Mouse (Mus musculus) kidney, postnatal 36 days (tissue): ENCODE results near the gene Ppp2ca.
A peak's percentile ranks its signal among the peaks of the same experiment; 100 is the strongest.

Experiments
- DNase-seq, 2 experiments: peaks; one replicate each; pipeline ENCODE4 v3.0.0; 2021 to 2022; ENCODE audit warnings: mixed read lengths in 2 of 2

The Ppp2ca gene

DNA sequence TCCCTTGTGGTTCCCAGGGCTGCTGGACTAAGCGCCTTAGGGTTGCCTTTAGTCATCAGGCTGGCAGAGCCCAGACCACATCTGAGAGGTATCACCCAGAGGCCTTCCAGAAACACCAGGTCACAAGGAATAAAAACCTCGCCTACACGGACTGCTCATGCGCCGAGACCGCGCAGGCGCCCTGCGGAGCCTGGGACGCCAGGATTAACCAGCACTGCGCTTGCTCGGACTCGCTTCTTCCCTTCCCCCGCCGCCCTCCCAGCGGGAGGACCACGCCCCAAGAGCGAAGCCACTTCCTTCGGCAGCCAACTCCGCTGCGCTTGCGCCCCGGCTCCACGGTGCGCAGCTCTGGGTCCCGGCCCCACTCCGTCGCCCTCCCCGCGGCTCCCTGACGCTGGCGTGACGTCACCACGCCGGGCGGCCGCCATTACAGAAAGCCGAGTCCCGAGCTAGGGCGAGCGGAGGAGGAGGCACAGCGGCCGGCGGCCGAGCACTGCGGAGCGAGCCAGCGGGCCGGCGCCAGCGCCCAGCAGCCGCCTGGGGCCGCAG is at the start of gene Ppp2ca:
Gene Ppp2ca (plus strand): TSS at position 284 of the 549 bp plus-strand sequence.
- DNase-seq, result peak; percentile 98 to 99

DNA sequence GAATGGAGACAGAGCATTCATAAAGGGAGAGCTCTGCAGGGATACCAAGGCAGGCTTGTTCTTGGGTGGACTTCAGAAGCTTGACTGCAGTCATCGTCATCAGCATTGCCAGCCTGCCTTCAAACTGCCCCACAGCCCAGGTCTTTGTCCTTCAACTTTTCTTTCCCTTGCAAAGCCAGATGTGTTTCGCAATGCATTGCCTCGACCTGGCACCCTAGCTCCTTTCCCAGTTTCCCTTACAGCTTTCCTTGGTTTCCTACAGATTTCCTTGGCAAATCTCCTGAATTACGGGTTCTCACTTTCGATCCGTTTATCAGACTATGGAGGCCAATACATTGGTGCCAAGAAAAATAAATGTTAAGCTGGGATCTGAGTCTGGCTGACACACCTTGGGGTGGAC is 45.1 kb upstream of the Ppp2ca start:
- no peak for DNase-seq

DNA sequence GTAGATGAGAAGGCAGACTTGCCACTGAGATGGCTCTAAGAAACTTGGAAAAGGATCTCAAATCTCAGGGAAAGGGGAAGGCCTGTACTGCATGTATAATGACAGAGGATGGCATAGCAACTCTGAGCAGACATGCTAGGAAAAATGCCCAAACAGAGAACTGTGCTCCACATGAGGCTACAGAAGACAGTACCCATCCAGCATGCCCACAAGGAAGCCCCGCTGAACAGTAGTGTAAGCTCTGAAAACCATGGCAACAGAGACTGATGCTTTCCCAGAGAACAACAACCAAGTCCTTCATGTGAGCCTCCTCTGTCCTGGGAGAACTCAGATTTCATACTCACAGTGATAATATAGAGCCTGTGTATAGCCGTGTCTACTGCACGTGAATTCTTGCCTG is 43.8 kb upstream of the Ppp2ca start:
- DNase-seq, result no peak

DNA sequence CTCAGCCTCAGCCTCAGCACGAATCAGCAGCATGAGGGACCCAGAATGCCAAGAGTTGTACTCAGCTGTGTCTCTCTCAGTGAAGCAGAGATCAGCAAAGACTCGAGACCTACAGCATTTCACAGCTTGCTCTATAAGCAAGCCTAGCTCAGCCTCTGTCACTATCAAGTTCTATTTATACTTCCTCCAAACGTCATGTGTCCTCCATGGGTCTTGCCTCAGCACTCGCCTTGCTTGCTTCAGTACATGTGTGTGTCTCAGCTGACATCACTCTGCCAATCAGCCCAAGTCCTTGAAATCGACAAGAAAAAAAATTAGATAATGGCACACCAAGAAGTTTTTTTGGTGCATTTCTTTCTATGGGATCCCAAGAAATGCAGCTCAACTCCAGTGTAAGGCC is 42.3 kb upstream of the Ppp2ca start:
- no peak for DNase-seq

DNA sequence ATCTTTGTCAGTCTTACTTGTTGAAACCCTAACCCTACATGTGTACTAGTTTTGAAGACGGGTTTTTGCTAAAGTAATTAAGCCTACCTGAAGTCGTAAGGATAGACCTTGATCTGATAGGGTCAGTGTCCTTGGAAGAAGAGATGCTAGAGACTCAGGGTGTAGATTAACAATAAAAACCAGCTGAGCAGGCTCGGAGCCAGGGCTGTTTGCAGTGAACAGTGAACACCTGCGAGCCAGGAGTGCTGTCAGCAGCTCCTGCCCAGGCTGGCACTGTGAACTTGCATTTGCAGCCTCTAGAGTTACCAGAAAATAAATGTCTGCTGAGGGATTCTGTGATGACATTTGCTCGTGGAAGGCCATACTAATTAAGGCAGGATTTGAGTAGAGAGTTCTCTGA is 39.5 kb upstream of the Ppp2ca start:
- DNase-seq, result peak; percentile 14 to 60

DNA sequence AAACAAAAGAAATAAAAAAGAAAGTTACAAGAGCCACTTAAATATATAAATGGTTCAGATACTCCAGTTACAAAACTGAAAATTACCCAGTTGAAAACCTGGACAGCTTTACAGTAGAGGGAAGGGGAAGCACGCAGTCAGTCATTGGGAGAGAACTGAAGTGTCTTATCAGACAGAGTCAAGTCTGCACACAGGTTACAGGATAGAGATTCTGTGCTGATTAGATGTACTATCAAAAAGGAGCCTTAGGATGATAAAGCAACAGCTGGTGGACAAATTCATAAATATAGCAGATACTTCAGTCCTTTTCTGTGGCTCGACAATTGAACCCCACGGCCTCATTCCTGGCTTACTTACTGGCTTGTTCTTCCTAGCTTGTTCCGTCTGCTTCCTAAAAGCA is 38.2 kb upstream of the Ppp2ca start:
- no peak for DNase-seq

DNA sequence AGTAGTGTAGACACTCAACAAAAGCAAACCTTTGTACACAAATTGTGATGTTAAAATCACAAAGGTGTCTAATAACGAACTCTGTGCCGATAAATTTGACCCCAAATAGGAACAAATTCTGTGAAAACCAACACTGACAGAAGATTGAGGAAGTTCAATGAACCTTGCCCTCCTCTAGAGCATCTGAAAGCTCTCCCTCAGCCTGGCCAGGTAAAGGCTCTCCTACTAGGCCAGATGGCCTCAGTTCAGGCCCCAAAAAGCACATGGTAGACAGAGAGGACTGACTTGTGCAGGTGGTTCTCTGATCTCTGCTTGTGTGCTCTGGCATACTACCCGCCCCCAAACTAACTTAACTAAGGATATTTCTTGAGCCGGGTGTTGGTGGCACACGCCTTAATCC is 36.1 kb upstream of the Ppp2ca start:
- no peak for DNase-seq

DNA sequence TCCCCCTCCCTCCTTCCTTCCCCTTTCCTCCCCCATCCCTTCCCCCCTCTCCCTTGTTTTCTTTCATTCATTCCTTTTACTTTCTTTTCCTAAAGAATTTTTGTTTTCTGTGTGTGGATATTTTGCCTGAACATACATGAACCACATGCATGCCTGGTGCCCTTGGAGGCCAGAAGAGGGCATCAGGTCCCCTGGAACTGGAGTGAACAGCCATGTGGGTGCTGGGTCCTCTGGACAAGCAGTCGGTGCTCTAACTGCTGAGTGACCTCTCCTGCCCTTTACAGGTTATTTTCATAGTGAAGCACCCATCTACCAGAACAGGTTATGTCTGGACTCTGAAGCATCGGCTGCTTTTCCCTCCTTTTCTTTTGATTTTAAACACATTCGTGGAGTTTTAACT is 34.1 kb upstream of the Ppp2ca start:
- peak; percentile 11 to 37 for DNase-seq

DNA sequence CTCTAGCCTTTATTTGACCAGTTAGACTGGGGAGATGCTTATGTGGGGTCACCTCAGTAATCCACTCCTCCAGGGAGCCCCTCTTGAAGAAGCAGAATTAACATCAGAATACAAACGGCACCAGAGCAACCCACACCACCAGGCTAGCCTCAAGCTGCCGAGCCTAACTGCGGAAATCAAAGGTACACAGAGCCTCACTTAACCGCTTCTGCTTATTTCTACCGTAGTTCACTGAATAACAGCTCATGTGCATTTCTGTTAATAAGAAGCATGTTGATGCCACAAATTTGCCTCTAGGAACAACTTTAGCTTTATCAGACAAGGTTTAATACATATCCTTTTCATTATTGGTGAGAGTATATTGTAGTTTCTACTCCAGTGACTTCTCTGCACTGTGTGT is 32.6 kb upstream of the Ppp2ca start:
- DNase-seq, result no peak

DNA sequence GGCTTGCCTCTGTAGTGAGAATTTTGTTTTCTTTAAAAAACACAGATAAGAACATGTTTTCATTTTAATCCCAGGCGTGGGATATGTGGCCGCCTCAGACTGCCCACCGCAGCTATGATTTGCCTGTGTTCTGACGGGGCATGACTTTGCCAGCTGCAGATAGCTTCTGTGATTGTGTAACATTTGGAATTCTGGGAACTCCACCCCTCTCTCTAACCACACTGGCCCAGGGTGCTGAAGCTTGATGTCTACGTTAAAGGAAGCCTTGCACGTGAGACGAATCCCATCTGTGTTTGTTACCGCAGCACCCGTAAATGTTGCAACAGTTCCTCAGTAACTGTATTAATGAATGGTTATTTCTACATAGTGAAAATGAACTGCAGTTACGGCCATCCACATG is 26.7 kb upstream of the Ppp2ca start:
- DNase-seq, result no peak

DNA sequence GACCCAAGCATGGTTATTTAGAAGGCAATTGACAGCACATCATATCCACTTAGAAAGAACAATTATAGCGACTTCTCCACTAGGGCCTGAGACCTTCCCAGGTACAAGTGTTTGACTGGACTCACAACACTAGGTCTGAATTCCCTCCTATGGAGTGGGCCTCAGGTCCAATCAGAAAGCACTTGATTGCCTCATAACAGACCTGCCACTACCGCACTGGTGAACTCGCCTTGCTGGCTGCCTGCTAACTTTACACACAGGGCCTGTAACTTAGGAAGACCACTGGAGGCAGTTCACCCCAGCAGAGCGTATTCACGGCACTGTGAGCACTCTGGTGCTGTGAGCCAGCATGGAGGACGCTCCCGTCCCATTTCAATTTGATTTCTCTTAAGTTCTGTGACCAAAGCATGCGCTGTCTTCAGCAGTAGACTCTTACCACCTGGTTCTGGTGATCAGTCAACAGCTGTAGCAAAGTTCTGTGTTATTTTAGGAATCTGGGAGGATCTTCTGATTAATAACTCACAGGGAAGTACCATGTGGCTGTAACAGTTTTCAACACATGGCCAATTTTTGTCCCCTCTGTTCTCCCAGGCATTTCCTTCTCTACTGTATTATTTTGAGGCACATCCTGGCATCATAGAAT is 24.8 kb upstream of the Ppp2ca start:
- no peak for DNase-seq

DNA sequence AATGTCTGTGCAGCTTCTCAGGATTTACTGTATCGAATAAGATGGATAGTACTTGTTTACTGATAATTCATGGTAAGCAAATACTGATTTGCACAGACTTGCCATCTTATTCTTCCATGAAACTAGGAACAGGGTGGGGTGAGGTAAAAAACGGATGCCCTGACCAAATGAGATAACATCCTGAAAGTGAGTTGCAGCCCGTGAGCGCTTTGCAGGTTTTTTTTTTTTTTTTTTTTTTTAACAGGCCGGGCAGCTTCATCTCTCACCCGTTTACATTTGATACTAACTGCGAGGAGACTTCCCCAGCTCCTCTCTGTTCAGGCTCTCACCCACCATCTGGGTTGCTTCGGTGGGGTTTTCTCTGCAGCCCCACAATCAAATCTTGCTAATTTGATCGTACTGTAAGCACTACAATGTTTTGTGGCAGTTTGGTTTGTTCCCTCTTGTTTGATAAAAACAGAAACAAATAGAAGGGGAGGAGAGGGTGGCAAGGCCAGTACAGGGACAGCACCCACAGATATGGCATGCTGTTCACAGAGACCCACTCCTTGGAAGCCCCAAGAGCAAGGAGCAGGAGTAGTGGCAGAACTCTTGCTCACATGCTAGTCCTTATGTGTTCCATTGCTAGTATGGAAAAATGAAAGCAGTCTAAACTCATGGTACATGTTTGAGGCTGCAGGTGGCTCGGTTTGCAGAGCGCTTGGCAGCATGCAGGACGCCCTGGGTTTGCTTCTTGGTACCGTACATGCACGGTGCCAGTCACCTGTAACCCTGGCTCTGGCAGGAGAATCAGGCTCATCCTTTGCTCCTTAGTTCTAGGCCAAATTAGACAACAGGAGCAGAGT is 23.6 kb upstream of the Ppp2ca start:
- no peak for DNase-seq

DNA sequence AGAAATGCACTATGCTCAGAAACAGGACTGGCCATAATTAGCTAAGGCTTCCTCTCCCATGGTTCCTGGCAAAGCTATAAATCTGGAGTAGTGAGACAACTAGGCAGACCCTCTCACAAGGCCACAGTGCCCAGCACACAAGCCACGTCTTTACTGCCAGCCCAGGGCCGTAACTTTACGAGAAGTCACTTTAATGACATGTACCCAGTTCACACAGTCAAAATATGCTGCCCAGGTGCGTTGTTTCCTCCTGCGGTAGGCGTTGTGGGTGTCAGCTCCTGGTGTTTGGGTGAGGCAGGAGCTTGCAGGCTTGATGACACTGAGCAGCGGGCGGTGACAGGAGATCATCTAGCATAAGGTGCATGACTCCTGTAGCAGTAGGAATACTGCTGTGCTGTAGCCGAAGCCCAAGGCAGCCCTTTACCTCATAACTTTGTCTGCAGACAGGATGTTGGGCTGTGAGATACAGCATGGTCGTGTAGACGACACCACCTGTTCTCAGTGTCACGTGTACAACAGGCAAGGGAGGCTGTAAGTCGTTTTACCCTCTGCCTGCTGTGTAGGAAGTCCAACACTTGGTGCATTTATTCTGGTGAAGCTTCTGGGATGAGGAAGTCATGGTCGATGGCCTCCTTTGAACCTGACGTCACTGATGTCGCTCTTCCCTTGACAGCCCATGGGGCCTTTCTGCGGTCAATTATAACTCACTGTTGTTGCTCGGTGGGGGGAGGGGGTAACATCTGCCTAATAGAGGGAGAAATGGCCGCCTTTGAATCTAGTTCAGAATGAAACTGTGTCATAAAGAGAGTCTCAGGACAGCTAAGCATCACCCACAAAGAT is 22.5 kb upstream of the Ppp2ca start:
- no peak for DNase-seq

DNA sequence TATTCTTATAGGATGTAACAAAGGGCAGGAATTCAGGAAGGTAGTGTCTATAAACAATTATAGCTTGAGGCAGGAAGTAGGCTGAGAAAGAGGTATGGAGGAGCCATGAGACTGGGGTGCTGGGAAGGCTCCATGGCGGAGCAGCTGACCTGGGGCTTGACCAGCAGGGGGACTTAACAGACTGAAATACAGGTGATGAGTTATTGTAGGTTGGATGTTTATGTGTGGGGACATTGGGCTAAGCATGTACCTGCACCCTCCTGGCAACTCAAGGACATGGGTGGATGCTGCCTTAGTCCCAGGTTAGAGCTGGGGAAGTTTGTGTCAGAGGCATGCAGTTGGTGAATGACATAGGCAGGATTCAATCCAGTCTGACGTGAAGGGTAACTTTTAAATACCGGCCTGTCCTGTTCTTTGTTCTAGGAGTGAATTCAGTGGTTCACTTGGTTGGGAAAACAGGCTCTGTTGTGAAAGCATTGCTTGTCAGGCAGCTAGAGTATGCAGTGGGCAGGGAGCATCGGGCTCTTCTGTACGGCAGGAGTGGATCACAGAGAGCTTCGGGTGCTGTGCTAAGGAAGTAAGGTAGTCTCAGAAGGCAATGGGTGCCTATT is 21.6 kb upstream of the Ppp2ca start:
- no peak for DNase-seq

DNA sequence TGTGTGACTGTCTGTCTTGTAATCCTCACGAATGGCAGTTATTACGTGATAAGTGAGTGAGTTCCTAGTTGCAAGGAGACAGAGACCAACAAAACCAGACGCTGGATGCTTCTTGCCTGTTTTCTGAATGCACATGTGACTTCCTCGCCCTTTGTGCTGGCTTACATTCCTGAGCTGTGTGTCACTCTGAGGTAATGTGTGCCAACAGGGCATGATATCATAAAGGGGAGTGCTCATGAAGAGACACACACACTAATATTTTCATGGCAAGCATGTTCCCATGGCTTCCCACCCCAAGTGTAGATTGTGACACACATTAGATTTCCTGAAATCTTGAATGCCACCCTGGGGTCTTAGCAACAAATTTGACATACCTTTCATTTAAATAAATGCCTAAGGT is 20.5 kb upstream of the Ppp2ca start:
- peak; percentile 27 to 35 for DNase-seq

DNA sequence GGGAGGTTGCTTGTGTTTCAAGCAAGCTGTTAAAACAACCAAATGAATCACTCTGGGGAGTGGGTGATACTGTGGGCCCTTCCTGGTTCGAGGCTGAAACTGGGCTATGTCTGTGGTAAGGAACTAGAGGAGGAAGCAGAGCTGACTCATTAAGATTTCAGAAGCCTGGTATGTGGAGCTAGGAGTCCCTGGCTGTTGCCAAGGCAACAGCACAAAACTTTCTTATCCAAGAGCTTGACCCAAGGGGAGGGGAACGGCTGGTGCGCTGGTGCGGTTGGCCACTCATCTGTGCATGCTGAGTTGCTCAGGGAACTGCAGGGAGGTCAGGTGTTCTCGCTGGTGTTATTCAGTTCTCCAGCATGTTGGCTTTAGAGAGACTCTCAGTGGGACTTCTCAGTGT is 18.5 kb upstream of the Ppp2ca start:
- peak in 1 of 2 experiments; percentile 36 for DNase-seq

DNA sequence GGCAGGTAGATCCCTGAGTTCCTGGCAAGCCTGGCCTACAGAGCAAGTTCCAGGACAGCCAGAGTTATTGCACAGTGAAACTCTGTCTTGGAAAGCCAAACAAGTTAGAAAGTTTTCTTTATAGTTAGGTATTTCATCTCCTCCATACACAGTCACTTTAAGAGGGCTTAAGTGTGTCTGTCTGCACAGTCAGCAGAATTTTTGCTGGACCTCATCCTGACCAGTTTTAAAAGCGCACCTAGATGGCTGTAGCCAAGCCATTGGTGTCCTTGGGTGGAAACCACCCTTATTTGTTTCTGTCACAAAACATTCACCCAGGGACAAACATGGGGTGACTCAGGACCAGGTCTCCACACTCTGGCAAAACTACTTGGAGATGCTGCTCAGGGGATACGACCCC is 17.8 kb upstream of the Ppp2ca start:
- DNase-seq, result no peak

DNA sequence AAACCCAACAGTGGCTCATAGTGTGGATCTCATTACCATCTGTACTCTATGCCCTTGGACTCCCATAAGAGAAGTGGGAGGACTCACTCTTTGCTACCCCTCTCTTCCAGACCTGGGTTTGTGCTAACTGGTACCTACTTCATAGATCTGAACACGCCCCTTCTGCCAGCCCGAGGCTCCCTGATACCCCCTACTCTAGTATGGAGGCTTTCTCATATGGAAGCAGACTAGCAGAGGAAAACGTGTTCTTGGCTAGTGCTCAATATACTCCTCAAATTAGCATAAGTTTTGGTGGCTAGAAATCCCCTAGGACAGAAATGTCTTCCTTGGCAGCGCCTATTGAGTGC is 12.7 kb upstream of the Ppp2ca start:
- no peak for DNase-seq

DNA sequence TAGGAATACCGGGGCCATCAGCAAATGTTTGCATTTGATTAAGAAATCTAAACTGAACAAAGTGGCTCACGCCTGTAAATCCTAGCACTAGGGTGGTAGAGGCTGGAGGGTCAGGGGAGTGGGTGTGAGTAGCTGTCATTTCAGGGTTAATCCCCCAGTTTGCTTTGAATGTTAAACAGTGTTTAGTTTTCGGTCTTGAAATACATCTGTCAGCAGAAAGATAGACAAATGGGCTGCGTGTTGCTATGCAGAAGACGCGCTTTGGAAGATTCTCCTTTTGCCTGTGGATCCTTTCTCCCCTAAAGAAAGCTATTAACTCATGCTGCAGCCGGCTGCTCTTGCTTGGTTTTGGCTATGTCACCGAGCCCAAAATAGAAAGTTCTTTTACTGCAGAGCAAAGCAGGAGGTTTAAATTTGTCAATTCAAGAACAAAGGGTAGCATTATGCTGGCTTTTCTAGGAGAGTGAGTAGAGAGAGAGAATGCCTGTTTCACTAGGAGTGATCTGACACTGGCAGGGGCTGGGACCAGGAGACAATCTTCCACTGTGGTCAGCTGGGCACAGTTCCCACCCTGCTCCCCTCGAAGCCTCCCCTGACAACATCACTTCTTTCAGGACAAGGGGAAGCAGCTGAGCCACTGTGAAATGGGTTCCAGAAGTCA is 12.1 kb upstream of the Ppp2ca start:
- no peak for DNase-seq

DNA sequence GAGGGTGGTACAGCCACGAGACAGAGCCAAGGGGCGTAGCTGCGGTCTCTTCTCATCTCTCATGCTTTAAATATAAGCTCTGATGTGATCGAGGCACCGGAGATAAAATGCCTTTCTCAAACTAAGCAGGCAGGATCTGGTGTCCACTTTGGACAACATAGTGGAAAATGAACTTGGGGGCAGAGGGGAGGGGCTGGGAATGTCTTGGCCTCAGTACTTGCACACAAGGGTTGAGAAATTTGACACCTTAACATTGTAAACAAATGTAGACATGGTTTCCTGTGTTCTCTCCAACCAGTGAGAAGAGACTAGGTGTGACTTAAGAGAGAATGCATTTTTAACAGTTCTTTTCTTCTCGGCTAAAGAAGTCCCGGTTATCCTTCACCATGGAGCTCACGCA is 9.2 kb upstream of the Ppp2ca start:
- DNase-seq, result no peak

DNA sequence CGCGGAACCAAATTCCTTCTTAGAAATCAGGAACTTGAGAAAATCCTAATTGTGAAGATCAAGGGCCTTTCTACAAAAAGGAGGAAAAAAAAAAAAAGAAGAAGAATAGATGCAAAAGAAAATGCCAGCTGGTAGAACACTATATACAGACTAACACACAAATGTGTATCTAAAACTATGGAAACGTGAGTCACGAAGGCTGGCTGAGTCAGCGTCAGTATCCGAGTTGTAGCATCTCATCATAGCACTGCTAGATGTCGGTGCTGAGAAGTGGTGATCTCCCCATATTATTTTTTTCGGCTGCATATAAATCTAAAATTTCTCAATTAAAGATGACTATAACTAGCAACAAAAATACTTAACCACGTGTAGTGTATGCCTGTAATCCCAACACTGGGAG is 7.2 kb upstream of the Ppp2ca start:
- no peak for DNase-seq

DNA sequence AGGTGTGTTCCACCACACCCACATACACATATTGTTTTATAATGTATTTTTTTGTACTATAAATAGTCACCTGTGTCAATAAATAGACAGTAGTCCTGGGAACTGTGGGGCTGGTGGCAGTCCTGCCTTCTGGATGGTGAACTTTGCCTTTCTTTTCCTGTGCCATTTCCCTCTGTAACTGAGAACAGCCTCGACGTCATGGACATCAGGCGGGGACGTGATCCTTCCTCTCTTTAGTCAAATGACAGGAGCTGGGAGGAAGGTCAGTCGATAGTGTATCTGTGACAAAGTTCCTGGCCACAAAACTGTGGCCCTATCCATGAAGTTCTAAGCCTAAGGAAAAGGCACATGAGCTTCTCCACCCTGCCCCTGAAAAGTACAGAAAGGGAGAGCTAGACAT is 3.9 kb upstream of the Ppp2ca start:
- no peak for DNase-seq
